Mouse (Mus musculus) olfactory bulb, adult 2 months (tissue): ENCODE data around the gene 3110018I06Rik.

Experiments
- CTCF ChIP-seq: fragments of 200-500 bp; IDR thresholded peaks from 2 replicates; pipeline ENCODE4 v1.5.1; 2012; ENCODE audit warnings: low read depth, mild to moderate bottlenecking, low read length, moderate library complexity; ENCODE audit not compliant: insufficient read depth
- POLR2A ChIP-seq: fragments of 200-500 bp; IDR thresholded peaks from 2 replicates; pipeline ENCODE4 v1.6.1; 2012; ENCODE audit warnings: mild to moderate bottlenecking, low read depth, low read length, moderate library complexity; ENCODE audit not compliant: insufficient read depth

GRCm38 (mm10) chr12:107511112-107511511, 22.7 kb downstream of the 3110018I06Rik start:
- TF ChIP-seq POLR2A (no peak), CTCF (no peak)
